Mouse (Mus musculus) liver, adult (tissue): ENCODE measurements around the gene Olfr1098.

Experiments
- GATA4 ChIP-seq: IDR thresholded peaks from 2 replicates; pipeline ENCODE4 v1.6.1; 2014; ENCODE audit warnings: mild to moderate bottlenecking, low read length; ENCODE audit not compliant: insufficient replicate concordance

Gene Olfr1098

DNA sequence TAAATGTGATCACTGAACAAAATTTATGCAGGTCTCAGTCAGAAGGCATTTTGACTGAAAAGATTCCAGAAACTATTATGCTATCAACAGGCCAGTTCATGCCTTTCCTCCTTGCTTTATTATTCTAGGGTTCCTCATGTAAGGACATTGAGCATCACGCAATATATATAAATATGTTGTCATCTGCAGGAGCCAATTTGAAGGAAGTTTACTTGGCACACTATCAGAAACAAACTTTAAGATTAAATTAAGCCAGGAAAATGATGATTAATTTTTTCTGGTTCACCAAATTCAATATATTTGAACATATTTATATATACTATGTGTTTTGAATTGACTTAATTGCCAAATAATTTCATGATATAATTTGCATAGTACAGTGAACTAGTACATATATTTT lies at the start of gene Olfr1098:
Gene Olfr1098 (minus strand): TSS at position 101 of the 400 bp plus-strand sequence.
- no peak for TF ChIP-seq GATA4

GRCm38 (mm10) chr2:86960593-86960992 lies 36.2 kb upstream of the Olfr1098 start, which contains the start of gene Olfr1099:
Olfr1099 (minus strand) TSS chr2:86960693.
- TF ChIP-seq GATA4 = no peak

- no peak for TF ChIP-seq GATA4
Observed at GRCm38 (mm10) chr2:86926557-86926956, 2.2 kb upstream of the Olfr1098 start.

DNA sequence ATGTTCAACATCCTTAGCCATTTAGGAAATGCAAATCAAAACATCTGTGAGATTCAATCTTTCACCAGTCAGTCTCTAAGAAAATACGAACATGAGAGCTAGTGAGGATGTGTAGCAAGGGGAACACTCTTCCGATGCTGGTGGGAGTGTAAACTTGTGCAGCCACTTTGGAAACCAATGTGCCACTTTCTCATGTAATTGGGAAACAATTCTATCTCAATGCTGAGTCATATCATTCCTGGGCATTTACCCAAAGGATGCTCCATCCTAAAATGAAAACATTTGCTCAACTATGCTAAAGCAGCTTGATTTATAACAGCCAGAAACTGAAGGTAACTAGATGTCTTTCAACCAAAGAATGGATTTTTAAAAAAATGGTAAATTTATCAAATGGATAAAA lies 18.7 kb downstream of the Olfr1098 start:
- TF ChIP-seq GATA4 = no peak

DNA sequence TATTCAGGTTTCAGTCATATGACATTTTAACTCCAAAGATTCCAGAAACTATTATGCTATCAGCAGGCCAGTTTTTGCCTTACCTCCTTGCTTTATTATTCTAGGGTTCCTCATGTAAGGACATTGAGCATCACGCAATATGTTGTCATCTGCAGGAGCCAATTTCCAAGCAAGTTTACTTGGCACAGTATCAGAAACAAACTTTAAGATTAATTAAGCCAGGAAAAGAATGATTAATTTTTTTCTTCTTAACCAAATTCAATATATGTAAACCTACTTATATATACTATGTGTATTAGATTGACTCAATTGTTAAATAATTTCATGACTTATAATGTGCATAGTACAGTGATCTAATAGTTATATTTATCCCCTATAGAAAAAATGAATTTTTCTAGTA lies 32.2 kb downstream of the Olfr1098 start, which contains the start of gene Olfr1097:
Gene Olfr1097 (minus strand): TSS at position 101 of the 400 bp plus-strand sequence.
- no peak for TF ChIP-seq GATA4

DNA sequence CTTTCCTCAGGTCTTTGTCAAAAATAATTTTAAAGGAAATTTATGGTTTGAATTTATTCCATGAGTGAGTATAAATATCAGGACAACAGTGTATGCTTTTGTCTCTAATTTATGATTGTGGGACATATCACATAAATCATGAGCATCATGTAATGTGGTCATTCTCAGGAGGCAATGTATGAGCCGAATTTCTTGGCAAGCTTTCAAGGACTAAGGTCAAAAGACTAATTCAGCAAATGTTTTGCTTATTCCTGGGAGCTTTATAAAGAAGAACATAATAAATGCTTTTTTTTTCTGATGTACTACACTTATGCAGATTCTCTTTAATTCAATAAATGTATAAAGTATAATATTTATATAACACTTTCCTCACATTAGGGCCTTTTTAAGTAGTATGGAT lies 49.6 kb downstream of the Olfr1098 start, which contains the start of gene Gm13723:
Gene Gm13723 (minus strand): TSS at position 101 of the 400 bp plus-strand sequence.
- TF ChIP-seq GATA4 = no peak
